Mouse (Mus musculus) heart, adult 2 months (tissue): ENCODE data around the gene Hipk3. TPM values are rescaled to one million over a fixed set of nuclear protein-coding genes. Genes with fewer than 3 reads are reported as not detected.

ENCODE experiments used
- DNase-seq, 2 experiments: peaks; one replicate each; pipeline ENCODE4 v3.0.0; 2021
- H3K27ac ChIP-seq: fragments of 200-600 bp; 2 replicates; pipeline ENCODE4 v1.8.1; 2022
- H3K27me3 ChIP-seq: fragments of 200-500 bp; 2 replicates; pipeline ENCODE4 v1.6.1; 2012; ENCODE audit warnings: mild to moderate bottlenecking, low read length, inconsistent platforms, mixed read lengths; ENCODE audit not compliant: control insufficient read depth, insufficient read depth
- H3K36me3 ChIP-seq: fragments of 200-500 bp; 2 replicates; pipeline ENCODE4 v1.6.1; 2012; ENCODE audit warnings: low read length, inconsistent platforms; ENCODE audit not compliant: control insufficient read depth, insufficient read depth
- H3K4me1 ChIP-seq: fragments of 200-500 bp; 2 replicates; pipeline ENCODE4 v1.6.1; 2011; ENCODE audit warnings: low read length; ENCODE audit not compliant: control insufficient read depth, insufficient read depth
- H3K4me3 ChIP-seq: fragments of 200-600 bp; 2 replicates; pipeline ENCODE4 v1.8.1; 2022
- H3K79me2 ChIP-seq: fragments of 200-500 bp; replicated peaks from 2 replicates; pipeline ENCODE4 v1.6.1; 2012; ENCODE audit warnings: mild to moderate bottlenecking, inconsistent platforms, low read length, moderate library complexity, mixed read lengths; ENCODE audit not compliant: control insufficient read depth, insufficient read depth
- H3K9ac ChIP-seq: fragments of 200-500 bp; 2 replicates; pipeline ENCODE4 v1.6.1; 2012; ENCODE audit warnings: low read depth, mild to moderate bottlenecking, control low read depth, inconsistent platforms, low read length, mixed read lengths
- CTCF ChIP-seq: fragments of 200-600 bp; IDR thresholded peaks from 2 replicates; pipeline ENCODE4 v1.8.1; 2022; ENCODE audit warnings: antibody characterized with exemption, mild to moderate bottlenecking, moderate library complexity
- EP300 ChIP-seq: fragments of 200-500 bp; IDR thresholded peaks from 2 replicates; pipeline ENCODE4 v1.6.1; 2011; ENCODE audit warnings: low read depth, low read length, control low read depth; ENCODE audit not compliant: insufficient read depth
- POLR2A ChIP-seq: fragments of 200-500 bp; IDR thresholded peaks from 2 replicates; pipeline ENCODE4 v1.6.1; 2011; ENCODE audit warnings: mild to moderate bottlenecking, low read depth, low read length, control low read depth; ENCODE audit not compliant: insufficient read depth
- WGBS: fragments of 180-500 bp; shearing (Covaris S2); methylation state at CpG from one replicate; pipeline ENCODE4 v1.1.7; 2018; 5-methylcytosine and 5-hydroxymethylcytosine counted together
- intact Hi-C: fragments of 180-260 bp; cut with DNase I; formaldehyde crosslinking; loops from one replicate; pipeline ENCODE4 v1.15.1; 2025
- polyA plus RNA-seq: library from polyadenylated mRNA; depleted of rRNA; stranded (reverse); fragments of >200 nt; gene quantifications from 2 replicates; pipeline ENCODE4 v1.2.3, GENCODE M21; 2012
- total RNA-seq, 2 experiments: library from RNA; stranded (reverse); gene quantifications; 2 replicates each; pipeline ENCODE4 v1.2.3; 2021

The Hipk3 gene
- total and polyA plus RNA-seq, 3 experiments: 66.9 to 229 (median 206) TPM

DNA sequence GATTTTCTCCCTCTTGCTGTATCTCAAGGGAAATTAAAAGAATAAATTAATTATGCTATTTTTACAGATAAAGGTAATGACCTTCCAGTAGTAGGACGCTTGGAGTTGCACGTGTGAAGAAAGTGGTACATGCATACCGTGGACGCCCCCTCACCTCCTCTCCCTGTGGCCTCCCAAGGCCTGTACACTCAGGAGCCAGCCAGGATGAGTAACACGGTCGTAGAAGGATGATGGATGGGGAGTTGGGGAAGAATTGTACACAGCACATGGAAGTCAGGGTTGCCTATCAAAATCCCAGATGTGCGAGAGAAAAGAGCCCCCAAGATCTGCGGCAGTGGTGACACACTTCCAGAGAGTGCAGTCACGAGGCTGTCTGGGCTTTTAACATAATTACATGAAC lies 98.3 kb downstream of the Hipk3 start:
- TF ChIP-seq CTCF (no peak), EP300 (no peak), POLR2A (no peak)
- no peak for DNase-seq
- Histone ChIP-seq H3K9ac (no peak overlapping the region), H3K27ac (no peak overlapping the region), H3K79me2 (no peaks in the 10 kb centered on the region), H3K4me1 (no peaks in the 10 kb centered on the region), H3K27me3 (no peaks in the 10 kb centered on the region), H3K36me3 (no peaks in the 10 kb centered on the region), H3K4me3 (no peak overlapping the region)
- intact Hi-C loops: no loop called here
- WGBS: 83% methylated on average over 9 of the region's 9 CpGs

DNA sequence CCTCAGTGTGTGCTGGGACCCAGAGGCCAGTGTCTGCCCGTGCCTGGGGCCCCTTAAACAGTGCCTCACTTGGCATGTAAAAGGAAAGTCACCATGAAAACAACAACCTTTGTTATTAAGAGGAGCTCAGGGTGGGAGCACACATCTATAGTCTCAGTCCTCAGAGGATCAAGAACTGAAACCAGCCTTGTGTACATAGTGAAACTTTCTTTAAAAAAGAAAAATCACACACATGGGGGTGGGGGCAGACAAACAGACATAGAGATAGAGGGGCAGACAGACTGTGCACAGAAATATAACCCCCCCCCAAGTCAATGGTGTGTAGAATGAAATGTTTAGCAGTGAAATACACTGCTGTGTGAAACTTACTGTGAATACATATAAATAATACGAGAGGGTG lies 99.5 kb downstream of the Hipk3 start:
- TF ChIP-seq EP300 (no peak), CTCF (no peak), POLR2A (no peak)
- no peaks in the 10 kb centered on the region for H3K4me1 ChIP-seq
- H3K36me3 ChIP-seq: no peaks in the 10 kb centered on the region
- WGBS: 62% methylated on average over 2 of the region's 2 CpGs
- no peaks in the 10 kb centered on the region for H3K27me3 ChIP-seq
- H3K4me3 ChIP-seq: no peak overlapping the region
- H3K27ac ChIP-seq: no peak overlapping the region
- H3K79me2 ChIP-seq: no peaks in the 10 kb centered on the region
- H3K9ac ChIP-seq: no peak overlapping the region
- DNase-seq: no peak
- intact Hi-C loops: no loop called here

- H3K4me3 ChIP-seq: no peak overlapping the region
- H3K27me3 ChIP-seq: no peaks in the 10 kb centered on the region
- no peaks in the 10 kb centered on the region for H3K79me2 ChIP-seq
- no peak for DNase-seq
- TF ChIP-seq EP300: no peak
- no peak for TF ChIP-seq CTCF
- no peak for TF ChIP-seq POLR2A
- no peaks in the 10 kb centered on the region for H3K4me1 ChIP-seq
- intact Hi-C loops: no loop called here
- no peaks in the 10 kb centered on the region for H3K36me3 ChIP-seq
- no peak overlapping the region for H3K9ac ChIP-seq
- H3K27ac ChIP-seq: no peak overlapping the region
- 65% methylated on average over 4 of the region's 4 CpGs for WGBS
Observed at GRCm38 (mm10) chr2:104392700-104393312, 101.4 kb downstream of the Hipk3 start.

DNA sequence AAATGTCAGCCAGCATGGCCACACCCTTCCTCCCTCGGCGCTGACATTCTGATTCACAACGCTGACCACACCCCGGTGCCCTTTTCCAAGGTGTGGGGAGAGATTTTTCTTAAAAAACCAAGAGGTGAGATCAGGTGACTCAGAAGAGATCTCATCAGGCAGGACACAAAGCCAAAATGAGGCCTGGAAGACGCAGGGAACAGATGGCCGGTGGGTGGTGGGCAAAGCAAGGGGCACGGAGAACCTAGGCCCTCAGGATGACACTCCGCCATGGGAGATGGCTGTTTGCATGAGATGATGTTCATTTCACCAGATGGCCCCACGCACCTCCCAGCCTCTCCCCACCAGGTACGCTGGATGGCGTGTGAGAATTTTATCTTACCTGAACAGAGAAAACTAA lies 105.0 kb downstream of the Hipk3 start:
- no peaks in the 10 kb centered on the region for H3K27me3 ChIP-seq
- no peak for TF ChIP-seq POLR2A
- no peaks in the 10 kb centered on the region for H3K79me2 ChIP-seq
- H3K4me3 ChIP-seq: no peak overlapping the region
- no peak for DNase-seq
- H3K27ac ChIP-seq: no peak overlapping the region
- intact Hi-C loops: no loop called here
- 86% methylated on average over 11 of the region's 11 CpGs for WGBS
- no peaks in the 10 kb centered on the region for H3K4me1 ChIP-seq
- H3K9ac ChIP-seq: no peak overlapping the region
- H3K36me3 ChIP-seq: no peaks in the 10 kb centered on the region

GRCm38 (mm10) chr2:104385941-104386340 lies 108.3 kb downstream of the Hipk3 start:
- Histone ChIP-seq H3K4me3 (no peak overlapping the region), H3K9ac (no peak overlapping the region), H3K27ac (no peak overlapping the region), H3K27me3 (no peaks in the 10 kb centered on the region), H3K36me3 (no peaks in the 10 kb centered on the region), H3K4me1 (no peaks in the 10 kb centered on the region), H3K79me2 (no peaks in the 10 kb centered on the region)
- TF ChIP-seq EP300 (no peak), POLR2A (no peak), CTCF (no peak)
- 86% methylated on average over 2 of the region's 2 CpGs for WGBS
- DNase-seq: no peak
- intact Hi-C loops: no loop called here

- DNase-seq: no peak
- H3K79me2 ChIP-seq: no peaks in the 10 kb centered on the region
- intact Hi-C loops: no loop called here
- TF ChIP-seq EP300 (no peak), POLR2A (no peak), CTCF (no peak)
- no peak overlapping the region for H3K9ac ChIP-seq
- no peak overlapping the region for H3K4me3 ChIP-seq
- 84% methylated on average over 4 of the region's 4 CpGs for WGBS
- no peaks in the 10 kb centered on the region for H3K36me3 ChIP-seq
- H3K4me1 ChIP-seq: no peaks in the 10 kb centered on the region
- H3K27me3 ChIP-seq: 0 out of 2 replicates have a peak, but pooled peaks cover 1% of the 10 kb centered on the region
- no peak overlapping the region for H3K27ac ChIP-seq
Observed at GRCm38 (mm10) chr2:104383589-104383988, 110.7 kb downstream of the Hipk3 start.

DNA sequence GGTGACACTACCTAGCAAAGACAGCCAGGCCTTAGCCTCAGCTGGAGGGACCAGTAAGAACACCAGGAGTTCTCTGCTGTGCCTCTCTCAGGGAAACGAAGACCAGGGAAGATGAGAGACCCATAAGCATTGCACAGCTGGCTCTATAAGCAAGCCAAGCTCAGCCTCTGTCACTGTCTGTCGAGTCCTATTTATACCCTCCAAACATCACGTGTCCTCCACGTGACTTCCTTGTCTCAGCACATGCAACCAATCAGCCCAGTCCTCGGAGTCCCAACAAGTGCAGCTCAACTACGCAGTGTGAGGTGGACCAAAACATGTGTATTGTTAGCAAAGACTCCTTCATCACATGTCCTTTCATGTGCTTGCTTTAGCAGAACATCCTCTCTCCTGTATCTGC lies 111.4 kb downstream of the Hipk3 start:
- H3K27ac ChIP-seq: no peak overlapping the region
- TF ChIP-seq CTCF: no peak
- no peak for TF ChIP-seq POLR2A
- TF ChIP-seq EP300: no peak
- DNase-seq: no peak
- 66% methylated on average over 6 of the region's 6 CpGs for WGBS
- no peaks in the 10 kb centered on the region for H3K79me2 ChIP-seq
- intact Hi-C loops: no loop called here
- H3K27me3 ChIP-seq: 0 out of 2 replicates have a peak, but pooled peaks cover 1% of the 10 kb centered on the region
- no peaks in the 10 kb centered on the region for H3K4me1 ChIP-seq
- no peak overlapping the region for H3K4me3 ChIP-seq
- H3K9ac ChIP-seq: no peak overlapping the region
- H3K36me3 ChIP-seq: no peaks in the 10 kb centered on the region
